Mouse (Mus musculus): Measurements from ENCODE around the gene Impad1. TPM values are rescaled to one million over a fixed set of nuclear protein-coding genes. Genes with fewer than 3 reads are reported as not detected.

Gene Impad1
- polyA plus RNA-seq, 1 experiment, result 12.2 TPM

- no peak for TF ChIP-seq FOSL1 (IDR thresholded peaks at IDR 0.05; ENCODE audit: insufficient read depth, low read length, poor library complexity, severe bottlenecking)
- no peak for TF ChIP-seq MYOG (IDR thresholded peaks at IDR 0.05; ENCODE audit: control insufficient read depth, extremely low read depth, insufficient read length)
- no peak for TF ChIP-seq MAX (IDR thresholded peaks at IDR 0.05)
- TF ChIP-seq CEBPB (IDR thresholded peaks at IDR 0.05; ENCODE audit: low read depth), result no peak
- no peak for TF ChIP-seq CTCF (IDR thresholded peaks at IDR 0.05; ENCODE audit: control insufficient read depth, insufficient read depth, insufficient read length)
- TF ChIP-seq USF1 (IDR thresholded peaks at IDR 0.05; ENCODE audit: low read depth), result no peak
- no peak for TF ChIP-seq MYOD1 (IDR thresholded peaks at IDR 0.05; ENCODE audit: control insufficient read depth, insufficient read length, low read depth)
- Histone ChIP-seq H3K79me2 (ENCODE audit: control insufficient read depth, insufficient read depth) (peaks cover 98% of the 10 kb centered on the region), H3K79me3 (ENCODE audit: low read depth) (peaks cover 83% of the 10 kb centered on the region), H3K4me3 (ENCODE audit: insufficient read depth, poor library complexity, severe bottlenecking) (no peak overlapping the region), H3ac (ENCODE audit: control insufficient read depth, insufficient read length, low read depth) (no peak overlapping the region), H3K27me3 (ENCODE audit: control insufficient read depth, insufficient read depth, insufficient read length) (no peaks in the 10 kb centered on the region), H3K36me3 (ENCODE audit: control insufficient read depth, insufficient read depth) (peaks cover 19% of the 10 kb centered on the region)
These were observed 10.1 kb downstream of the Impad1 start for GRCm38 (mm10) chr4:4782882-4783685.

GRCm38 (mm10) chr4:4779265-4779770 is 13.8 kb downstream of the Impad1 start:
- Histone ChIP-seq H3K27me3 (ENCODE audit: control insufficient read depth, insufficient read depth, insufficient read length) (no peaks in the 10 kb centered on the region), H3ac (ENCODE audit: control insufficient read depth, insufficient read length, low read depth) (no peak overlapping the region), H3K4me3 (ENCODE audit: insufficient read depth, poor library complexity, severe bottlenecking) (no peak overlapping the region), H3K79me2 (ENCODE audit: control insufficient read depth, insufficient read depth) (peaks cover 66% of the 10 kb centered on the region), H3K79me3 (ENCODE audit: low read depth) (peaks cover 57% of the 10 kb centered on the region), H3K36me3 (ENCODE audit: control insufficient read depth, insufficient read depth) (peaks cover 44% of the 10 kb centered on the region)
- TF ChIP-seq MYOG (IDR thresholded peaks at IDR 0.05; ENCODE audit: control insufficient read depth, extremely low read depth, insufficient read length) (no peak), CTCF (IDR thresholded peaks at IDR 0.05; ENCODE audit: control insufficient read depth, insufficient read depth, insufficient read length) (no peak), MYOD1 (IDR thresholded peaks at IDR 0.05; ENCODE audit: control insufficient read depth, insufficient read length, low read depth) (no peak), FOSL1 (IDR thresholded peaks at IDR 0.05; ENCODE audit: insufficient read depth, low read length, poor library complexity, severe bottlenecking) (no peak), MAX (IDR thresholded peaks at IDR 0.05) (no peak), USF1 (IDR thresholded peaks at IDR 0.05; ENCODE audit: low read depth) (no peak), CEBPB (IDR thresholded peaks at IDR 0.05; ENCODE audit: low read depth) (no peak)

GRCm38 (mm10) chr4:4771523-4772114 is 21.5 kb downstream of the Impad1 start:
- peaks cover 89% of the 10 kb centered on the region for H3K36me3 ChIP-seq (ENCODE audit: control insufficient read depth, insufficient read depth)
- no peak overlapping the region for H3K4me3 ChIP-seq (ENCODE audit: insufficient read depth, poor library complexity, severe bottlenecking)
- no peak overlapping the region for H3ac ChIP-seq (ENCODE audit: control insufficient read depth, insufficient read length, low read depth)
- H3K79me3 ChIP-seq (ENCODE audit: low read depth), result peaks cover 23% of the 10 kb centered on the region
- H3K79me2 ChIP-seq (ENCODE audit: control insufficient read depth, insufficient read depth), result peaks cover 35% of the 10 kb centered on the region
- no peaks in the 10 kb centered on the region for H3K27me3 ChIP-seq (ENCODE audit: control insufficient read depth, insufficient read depth, insufficient read length)
- TF ChIP-seq USF1 (IDR thresholded peaks at IDR 0.05; ENCODE audit: low read depth) (no peak), MAX (IDR thresholded peaks at IDR 0.05) (no peak), FOSL1 (IDR thresholded peaks at IDR 0.05; ENCODE audit: insufficient read depth, low read length, poor library complexity, severe bottlenecking) (no peak)

- Histone ChIP-seq H3K27me3 (ENCODE audit: control insufficient read depth, insufficient read depth, insufficient read length) (no peaks in the 10 kb centered on the region), H3K79me2 (ENCODE audit: control insufficient read depth, insufficient read depth) (peaks cover 16% of the 10 kb centered on the region)
These were observed 27.3 kb downstream of the Impad1 start for GRCm38 (mm10) chr4:4765806-4766205.

GRCm38 (mm10) chr4:4758376-4758775 is 34.8 kb downstream of the Impad1 start:
- peaks cover 4% of the 10 kb centered on the region for H3K36me3 ChIP-seq (ENCODE audit: control insufficient read depth, insufficient read depth)
- no peaks in the 10 kb centered on the region for H3K27me3 ChIP-seq (ENCODE audit: control insufficient read depth, insufficient read depth, insufficient read length)
- no peaks in the 10 kb centered on the region for H3K79me3 ChIP-seq (ENCODE audit: low read depth)
- no peak overlapping the region for H3ac ChIP-seq (ENCODE audit: control insufficient read depth, insufficient read length, low read depth)
- TF ChIP-seq USF1 (IDR thresholded peaks at IDR 0.05; ENCODE audit: low read depth) (no peak), FOSL1 (IDR thresholded peaks at IDR 0.05; ENCODE audit: insufficient read depth, low read length, poor library complexity, severe bottlenecking) (no peak), MYOG (IDR thresholded peaks at IDR 0.05; ENCODE audit: control insufficient read depth, extremely low read depth, insufficient read length) (no peak), MYOD1 (IDR thresholded peaks at IDR 0.05; ENCODE audit: control insufficient read depth, insufficient read length, low read depth) (no peak), CEBPB (IDR thresholded peaks at IDR 0.05; ENCODE audit: low read depth) (no peak), MAX (IDR thresholded peaks at IDR 0.05) (no peak), CTCF (IDR thresholded peaks at IDR 0.05; ENCODE audit: control insufficient read depth, insufficient read depth, insufficient read length) (no peak)
- no peaks in the 10 kb centered on the region for H3K79me2 ChIP-seq (ENCODE audit: control insufficient read depth, insufficient read depth)
- H3K4me3 ChIP-seq (ENCODE audit: insufficient read depth, poor library complexity, severe bottlenecking), result no peak overlapping the region

More at GRCm38 (mm10) chr4:4765806-4766205, 27.3 kb downstream of the Impad1 start:
- Histone ChIP-seq H3ac (ENCODE audit: control insufficient read depth, insufficient read length, low read depth) (no peak overlapping the region), H3K79me3 (ENCODE audit: low read depth) (peaks cover 5% of the 10 kb centered on the region), H3K36me3 (ENCODE audit: control insufficient read depth, insufficient read depth) (peaks cover 70% of the 10 kb centered on the region), H3K4me3 (ENCODE audit: insufficient read depth, poor library complexity, severe bottlenecking) (no peak overlapping the region)
- TF ChIP-seq MAX (IDR thresholded peaks at IDR 0.05), result no peak
- TF ChIP-seq MYOG (IDR thresholded peaks at IDR 0.05; ENCODE audit: control insufficient read depth, extremely low read depth, insufficient read length), result no peak
- TF ChIP-seq USF1 (IDR thresholded peaks at IDR 0.05; ENCODE audit: low read depth), result no peak
- TF ChIP-seq MYOD1 (IDR thresholded peaks at IDR 0.05; ENCODE audit: control insufficient read depth, insufficient read length, low read depth), result no peak
- TF ChIP-seq FOSL1 (IDR thresholded peaks at IDR 0.05; ENCODE audit: insufficient read depth, low read length, poor library complexity, severe bottlenecking), result no peak
- no peak for TF ChIP-seq CTCF (IDR thresholded peaks at IDR 0.05; ENCODE audit: control insufficient read depth, insufficient read depth, insufficient read length)
- no peak for TF ChIP-seq CEBPB (IDR thresholded peaks at IDR 0.05; ENCODE audit: low read depth)

Data from C2C12 (cell line).